Comparison of ENCODE assay signal across 9 mouse cellular contexts in genomic region chr11:101180846-101181740, GRCm38 (mm10). TPM values are rescaled to one million over a fixed set of nuclear protein-coding genes. Genes with fewer than 3 reads are reported as not detected.
A peak's percentile ranks its signal among the peaks of the same experiment; 100 is the strongest.
DNase-seq lines count a peak whose midpoint lies in the region; ATAC-seq and TF ChIP-seq lines count a peak whose summit lies in the region.
"Had no signal": no experiment of that assay in that cellular context is flagged by ENCODE, and none has a peak within 500 bp of the region (broad histone marks: within the 10 kb centered on the region; RNA-seq: fewer than 3 reads in every experiment).

No protein-coding gene starts in this region.

- 43% methylated on average over 10 of the region's 10 CpGs for WGBS in kidney, embryonic 16.5 days
- 43% methylated on average over 10 of the region's 10 CpGs for whole genome bisulfite sequencing in olfactory bulb, adult 2 months

- no peaks in the 10 kb centered on the region for H3K79me2 ChIP-seq in C2C12 (ENCODE audit: control insufficient read depth, insufficient read depth)

- H3K36me3 ChIP-seq in kidney, embryonic 16.5 days (ENCODE audit: insufficient read depth, low read length) = no peaks in the 10 kb centered on the region
- no peaks in the 10 kb centered on the region for H3K36me3 ChIP-seq in C2C12 (ENCODE audit: control insufficient read depth, insufficient read depth)
- H3K36me3 ChIP-seq: limb, embryonic 15.5 days had no signal

- peak; percentile 62 for TF ChIP-seq CTCF in C2C12 (IDR thresholded peaks at IDR 0.05; ENCODE audit: control insufficient read depth, insufficient read depth, insufficient read length)
- TF ChIP-seq CTCF in olfactory bulb, adult 2 months (IDR thresholded peaks at IDR 0.05; ENCODE audit: insufficient read depth, low read depth, low read length) = peak; percentile 53; the same call in 1 of the 2 replicates

- peak; percentile 68 for DNase-seq in kidney, adult 18-20 months
- DNase-seq in MN1 (ENCODE audit: low spot score) = peak; percentile 74
- peak; percentile 62 to 76 for DNase-seq in cerebellum, postnatal 4 days (ENCODE audit: low spot score in 2 of 2)
- peak; percentile 64 to 85 for DNase-seq in kidney, postnatal 25 days

- peaks cover 21% of the 10 kb centered on the region for H3K4me1 ChIP-seq in kidney, embryonic 16.5 days (ENCODE audit: insufficient read depth, low read length)
- H3K4me1 ChIP-seq in olfactory bulb, adult 2 months (ENCODE audit: control insufficient read depth, insufficient read depth, low read length) = peaks cover 13% of the 10 kb centered on the region

- TF ChIP-seq POLR2A in olfactory bulb, adult 2 months (IDR thresholded peaks at IDR 0.05; ENCODE audit: insufficient read depth, low read depth, low read length) = no peak

- H3K9me3 ChIP-seq in kidney, embryonic 16.5 days (ENCODE audit: low read length) = no peaks in the 10 kb centered on the region
- H3K9me3 ChIP-seq: limb, embryonic 15.5 days had no signal

- H3K4me3 ChIP-seq in kidney, embryonic 16.5 days (ENCODE audit: low read length) = no peak overlapping the region
- H3K4me3 ChIP-seq in C2C12 (ENCODE audit: insufficient read depth, poor library complexity, severe bottlenecking) = no peak overlapping the region
- no peak overlapping the region for H3K4me3 ChIP-seq in olfactory bulb, adult 2 months (ENCODE audit: insufficient read depth, low read depth, low read length)
- H3K4me3 ChIP-seq: limb, embryonic 15.5 days had no signal

- no peak overlapping the region for H3K9ac ChIP-seq in kidney, embryonic 16.5 days (replicated peaks; ENCODE audit: low read length)
- H3K9ac ChIP-seq: limb, embryonic 15.5 days had no signal

- H3K4me2 ChIP-seq in kidney, embryonic 16.5 days (replicated peaks; ENCODE audit: low read depth, low read length) = no peak overlapping the region
- H3K4me2 ChIP-seq: limb, embryonic 15.5 days had no signal

- no peak overlapping the region for H3ac ChIP-seq in C2C12 (ENCODE audit: control insufficient read depth, insufficient read length, low read depth)

- peaks cover 11% of the 10 kb centered on the region for H3K27me3 ChIP-seq in kidney, embryonic 16.5 days (ENCODE audit: insufficient read depth, low read length)
- H3K27me3 ChIP-seq in C2C12 (ENCODE audit: control insufficient read depth, insufficient read depth, insufficient read length) = no peaks in the 10 kb centered on the region

- H3K79me3 ChIP-seq in C2C12 (ENCODE audit: low read depth) = no peaks in the 10 kb centered on the region

- no peak for ATAC-seq in kidney, embryonic 16.5 days (ENCODE audit: low FRiP score, low TSS enrichment)
- ATAC-seq in erythroid progenitor cell, adult 5-6 weeks (replicated peaks; ENCODE audit: low FRiP score, poor library complexity, severe bottlenecking) = no peak

- no peak overlapping the region for H3K27ac ChIP-seq in kidney, embryonic 16.5 days (ENCODE audit: low read length)
- H3K27ac ChIP-seq in olfactory bulb, adult 2 months (ENCODE audit: insufficient read depth, low read depth, low read length) = no peak overlapping the region
- H3K27ac ChIP-seq: limb, embryonic 15.5 days had no signal

TF ChIP-seq in C2C12, 6 proteins besides CTCF, POLR2A, EP300 and RAD21:
- TF ChIP-seq CEBPB (IDR thresholded peaks at IDR 0.05; ENCODE audit: low read depth) (no peak), MYOG (IDR thresholded peaks at IDR 0.05; ENCODE audit: control insufficient read depth, extremely low read depth, insufficient read length) (no peak), MAX (IDR thresholded peaks at IDR 0.05) (no peak), USF1 (IDR thresholded peaks at IDR 0.05; ENCODE audit: low read depth) (no peak), MYOD1 (IDR thresholded peaks at IDR 0.05; ENCODE audit: control insufficient read depth, insufficient read length, low read depth) (no peak), FOSL1 (IDR thresholded peaks at IDR 0.05; ENCODE audit: insufficient read depth, low read length, poor library complexity, severe bottlenecking) (no peak)
TF ChIP-seq in C2C12: peak in this region for 0.

RNA-seq across cellular contexts. Expression of gene Ccr10, which starts 5.8 kb away (rescaled TPM):
- polyA plus RNA-seq in kidney, embryonic 16.5 days (2015; fragmentation: Nextera tagmentation; extraction: Ambion mirVana) = 0.50 and 0.76 TPM in 2 replicates
- 0.18 TPM for polyA plus RNA-seq in C2C12 (2012; fragmentation: generic; extraction: Trizol)
- not detected in 2 replicates for polyA plus RNA-seq in olfactory bulb, adult 2 months (2012; ENCODE audit: insufficient read depth, insufficient read length, low replicate concordance, missing spikeins)
- total RNA-seq in erythroid progenitor cell, adult 5-6 weeks (2015; ENCODE audit: low replicate concordance) = not detected in 2 replicates
- not detected in 2 replicates for total RNA-seq in erythroid progenitor cell, adult 5-6 weeks (2017; ENCODE audit: low replicate concordance)

RNA-seq across cellular contexts. Expression of gene Plekhh3, which starts 9.9 kb away (rescaled TPM):
- 18.7 and 19.2 TPM in 2 replicates for polyA plus RNA-seq in kidney, embryonic 16.5 days (2015; fragmentation: Nextera tagmentation; extraction: Ambion mirVana)
- polyA plus RNA-seq in C2C12 (2012; fragmentation: generic; extraction: Trizol) = 18.3 TPM
- not detected in 2 replicates for polyA plus RNA-seq in olfactory bulb, adult 2 months (2012; ENCODE audit: insufficient read depth, insufficient read length, low replicate concordance, missing spikeins)
- total RNA-seq in erythroid progenitor cell, adult 5-6 weeks (2015; ENCODE audit: low replicate concordance) = not detected in 2 replicates
- not detected in 2 replicates for total RNA-seq in erythroid progenitor cell, adult 5-6 weeks (2017; ENCODE audit: low replicate concordance)

RNA-seq across cellular contexts. Expression of gene Cntnap1, which starts 10.8 kb away (rescaled TPM):
- 2.2 TPM in 2 replicates for polyA plus RNA-seq in kidney, embryonic 16.5 days (2015; fragmentation: Nextera tagmentation; extraction: Ambion mirVana)
- polyA plus RNA-seq in C2C12 (2012; fragmentation: generic; extraction: Trizol) = 0.28 TPM
- polyA plus RNA-seq in olfactory bulb, adult 2 months (2012; ENCODE audit: insufficient read depth, insufficient read length, low replicate concordance, missing spikeins) = not detected in 2 replicates
- not detected in 2 replicates for total RNA-seq in erythroid progenitor cell, adult 5-6 weeks (2015; ENCODE audit: low replicate concordance)
- total RNA-seq in erythroid progenitor cell, adult 5-6 weeks (2017; ENCODE audit: low replicate concordance) = not detected in 2 replicates

RNA-seq across cellular contexts. Expression of gene Tubg2, which starts 25.4 kb away (rescaled TPM):
- polyA plus RNA-seq in kidney, embryonic 16.5 days (2015; fragmentation: Nextera tagmentation; extraction: Ambion mirVana) = 4.2 and 4.5 TPM in 2 replicates
- polyA plus RNA-seq in C2C12 (2012; fragmentation: generic; extraction: Trizol) = 0.13 TPM
- polyA plus RNA-seq in olfactory bulb, adult 2 months (2012; ENCODE audit: insufficient read depth, insufficient read length, low replicate concordance, missing spikeins) = not detected in 2 replicates
- total RNA-seq in erythroid progenitor cell, adult 5-6 weeks (2015; ENCODE audit: low replicate concordance) = not detected in 2 replicates
- total RNA-seq in erythroid progenitor cell, adult 5-6 weeks (2017; ENCODE audit: low replicate concordance) = not detected in 2 replicates

RNA-seq across cellular contexts. Expression of gene Ezh1, which starts 45.2 kb away (rescaled TPM):
- polyA plus RNA-seq in kidney, embryonic 16.5 days (2015; fragmentation: Nextera tagmentation; extraction: Ambion mirVana) = 25.1 and 29.5 TPM in 2 replicates
- polyA plus RNA-seq in C2C12 (2012; fragmentation: generic; extraction: Trizol) = 4.5 TPM
- not detected in 2 replicates for polyA plus RNA-seq in olfactory bulb, adult 2 months (2012; ENCODE audit: insufficient read depth, insufficient read length, low replicate concordance, missing spikeins)
- 32.3 and 58.4 TPM in 2 replicates for total RNA-seq in erythroid progenitor cell, adult 5-6 weeks (2015; ENCODE audit: low replicate concordance)
- total RNA-seq in erythroid progenitor cell, adult 5-6 weeks (2017; ENCODE audit: low replicate concordance) = 43.8 and 53.9 TPM in 2 replicates

Comparison
In these comparisons a context has a peak if more than half of its experiments do, and no peak if none do; other contexts are left out.
1. RNA of gene Plekhh3, which starts 9.9 kb away (polyA plus RNA-seq): 18.7 to 19.2 TPM in kidney, embryonic 16.5 days and 18.3 TPM in C2C12 (single experiment); not detected in olfactory bulb, adult 2 months; every median in the first group is over 10 times any median in the second.
2. Peak in every context shown above with its lines, with median percentiles within 50 percentile points of each other: DNase-seq.